Mouse (Mus musculus) lung, postnatal 10 days (tissue): ENCODE data around the gene Pcbp3.

Source experiments
- DNase-seq: peaks from one replicate; pipeline ENCODE4 v3.0.0; 2021

Gene Pcbp3

DNA sequence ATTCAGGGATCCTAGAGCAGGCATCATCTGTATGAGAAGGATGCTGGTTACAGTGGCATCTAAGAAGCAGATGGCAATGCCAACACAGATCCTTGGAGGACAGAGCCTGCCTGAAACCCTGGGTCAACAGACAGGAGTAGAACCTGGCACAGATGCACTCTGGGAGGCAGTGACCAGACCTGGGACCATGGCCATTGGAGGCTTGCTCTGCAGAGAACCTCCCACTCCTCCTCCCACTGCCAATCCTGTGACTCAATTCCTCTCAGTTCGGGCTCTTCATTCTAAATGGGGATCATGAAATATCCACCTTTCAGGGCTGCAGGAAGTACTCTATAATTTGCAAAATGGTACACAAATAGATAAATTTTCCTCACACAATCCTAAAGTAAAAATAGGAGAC is 120.5 kb downstream of the Pcbp3 start:
- DNase-seq, result no peak

DNA sequence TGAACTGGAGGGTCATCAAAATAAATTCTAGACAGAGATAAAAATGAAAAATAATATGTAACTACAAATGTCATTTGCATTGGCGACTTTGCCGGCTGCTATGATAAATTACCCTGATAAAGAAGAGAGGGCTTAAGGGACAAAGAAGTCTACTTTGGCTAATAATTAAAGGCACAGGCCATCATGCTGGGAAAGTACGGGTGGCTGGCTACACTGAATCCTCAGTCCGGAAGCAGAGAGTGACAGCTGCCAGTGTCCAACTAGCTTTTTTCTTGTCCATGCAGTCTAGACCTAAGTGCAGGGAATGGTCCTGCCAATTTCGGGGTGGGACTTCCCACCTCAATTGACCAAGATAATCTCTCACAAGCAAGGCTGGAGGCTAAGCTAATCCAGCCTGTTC is 121.1 kb downstream of the Pcbp3 start:
- DNase-seq, result no peak

DNA sequence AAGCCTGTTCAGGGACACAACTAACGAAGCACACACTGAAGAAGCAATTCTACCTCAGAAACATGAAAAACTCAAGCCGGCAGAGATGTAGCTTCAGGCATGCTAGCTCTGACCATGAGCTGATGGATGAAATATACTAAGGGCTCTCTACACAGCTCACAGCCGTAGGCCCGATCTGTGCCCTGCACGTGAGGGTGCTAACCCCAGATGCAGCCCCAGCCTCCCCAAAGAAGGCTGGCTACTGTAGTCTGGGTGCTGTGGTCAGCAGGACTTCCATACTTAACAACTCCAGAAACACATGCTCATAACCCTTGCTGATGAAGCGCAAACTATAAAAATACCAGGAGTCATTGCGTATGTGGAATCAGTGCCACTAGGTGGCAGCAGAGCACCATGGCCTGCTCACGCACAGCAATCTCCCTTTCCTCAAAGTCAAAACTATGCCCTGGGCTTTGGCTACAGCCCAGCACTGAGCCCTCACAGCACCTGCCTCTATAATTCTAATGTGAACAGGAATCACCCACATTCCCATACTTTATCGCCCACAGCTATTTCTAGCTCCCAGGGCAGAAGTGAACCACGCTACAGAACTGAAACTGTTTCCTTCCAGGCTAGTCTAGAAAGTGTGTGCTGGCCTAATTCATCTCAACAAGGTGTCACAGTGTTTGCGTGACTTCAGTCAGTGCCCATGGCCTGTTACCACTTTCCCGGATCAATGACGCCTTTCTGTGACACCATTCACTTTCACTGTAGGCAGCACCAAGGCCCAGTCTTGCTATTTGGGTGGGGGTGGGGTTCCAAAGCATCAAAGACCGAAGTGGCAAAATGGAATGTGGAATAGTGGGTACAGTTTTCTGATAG is 126.0 kb downstream of the Pcbp3 start:
- DNase-seq, result peak; percentile 86

DNA sequence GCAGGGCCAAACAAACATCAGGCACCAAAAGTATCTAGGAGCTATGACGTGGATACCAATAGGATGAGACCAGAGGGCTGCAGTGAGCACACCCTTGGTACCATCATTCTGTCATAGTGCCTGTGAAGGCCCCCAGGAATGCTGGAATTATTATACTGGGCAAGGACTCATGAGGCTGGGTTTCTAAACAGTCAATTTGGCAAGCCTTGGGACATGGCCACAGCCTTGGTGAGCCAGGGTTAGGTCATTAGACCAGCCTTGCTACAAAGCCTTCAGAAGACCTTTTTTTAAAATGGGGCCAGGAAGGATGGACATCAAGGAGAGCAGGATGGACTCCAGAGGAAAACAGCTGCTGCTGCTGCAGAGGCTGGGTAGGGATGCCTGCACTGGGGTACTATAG is 128.8 kb downstream of the Pcbp3 start:
- no peak for DNase-seq

DNA sequence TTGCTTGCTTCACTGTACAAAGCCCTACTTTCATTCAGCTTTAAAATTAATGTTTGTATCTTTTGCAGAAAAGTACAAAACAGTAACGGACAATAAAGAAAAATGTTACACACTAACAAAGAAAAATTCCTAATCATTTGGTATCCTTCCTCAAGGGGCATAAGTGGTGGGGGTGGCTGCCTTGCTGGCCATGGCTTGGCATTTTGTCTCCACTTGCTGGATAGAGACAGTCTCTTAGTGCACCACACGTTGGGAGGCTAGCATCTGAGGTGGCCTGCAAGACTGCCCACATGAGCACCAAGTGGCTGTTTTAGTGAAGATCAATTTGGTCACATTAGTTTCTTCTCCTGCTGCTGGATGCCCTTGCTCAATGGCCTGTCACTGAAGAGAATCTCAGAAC is 129.8 kb downstream of the Pcbp3 start:
- no peak for DNase-seq

DNA sequence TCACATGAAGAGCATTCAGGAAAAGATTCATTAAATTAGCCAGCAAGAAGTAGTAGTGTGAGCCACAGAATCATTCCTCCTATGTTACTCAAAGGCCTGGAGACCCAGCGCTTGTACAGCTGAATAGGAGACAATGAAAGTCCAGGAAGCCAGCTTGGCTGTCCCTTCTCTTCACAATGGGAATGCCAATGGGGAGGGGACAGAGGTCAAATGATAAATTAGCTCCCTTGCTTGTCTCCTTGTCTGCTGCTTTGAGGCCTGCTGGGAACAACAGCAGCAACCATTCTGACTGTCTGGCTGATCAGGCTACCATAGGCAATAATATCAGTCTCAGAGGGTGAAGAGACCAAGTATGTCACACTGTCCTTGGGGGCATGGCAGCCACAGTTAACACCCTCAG is 130.5 kb downstream of the Pcbp3 start:
- no peak for DNase-seq

DNA sequence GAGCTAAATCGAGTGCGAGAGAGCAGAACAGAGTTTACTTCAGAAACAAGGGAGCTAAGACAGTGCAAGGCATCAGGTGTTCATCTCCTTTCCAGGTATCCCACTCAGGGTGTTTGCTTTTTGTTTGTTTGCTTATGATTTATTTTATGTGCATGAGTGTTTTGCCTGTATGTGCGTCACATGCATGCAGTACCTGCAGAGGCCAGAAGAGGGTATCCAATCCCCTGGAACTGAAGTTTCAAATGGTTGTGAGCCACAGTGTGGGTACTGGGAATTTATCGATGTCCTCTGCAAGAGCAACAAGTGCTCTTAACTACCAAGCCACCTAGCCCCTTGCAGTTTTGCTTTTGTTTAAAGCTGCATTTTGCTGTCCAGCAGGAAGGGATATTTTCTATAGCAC is 132.8 kb downstream of the Pcbp3 start:
- DNase-seq, result no peak

DNA sequence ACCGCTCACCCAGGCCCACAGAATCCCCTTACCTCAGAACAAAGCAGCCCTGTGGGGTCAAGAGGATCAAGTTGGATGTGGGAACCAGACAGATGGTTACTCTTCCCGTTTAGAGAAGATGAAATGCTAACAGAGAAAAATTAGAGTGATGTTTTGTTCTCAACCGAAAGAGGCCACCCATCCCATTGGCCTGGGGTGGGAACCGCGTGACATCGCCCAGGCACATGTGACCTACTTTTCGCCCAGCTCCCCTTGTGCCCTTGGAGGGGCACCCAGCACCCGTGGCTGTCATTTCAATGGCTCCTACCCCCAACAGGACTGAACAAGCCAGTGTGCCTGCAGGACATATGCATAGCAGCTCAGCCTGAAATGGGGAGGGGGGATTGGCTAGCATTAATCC is 139.0 kb downstream of the Pcbp3 start:
- no peak for DNase-seq

DNA sequence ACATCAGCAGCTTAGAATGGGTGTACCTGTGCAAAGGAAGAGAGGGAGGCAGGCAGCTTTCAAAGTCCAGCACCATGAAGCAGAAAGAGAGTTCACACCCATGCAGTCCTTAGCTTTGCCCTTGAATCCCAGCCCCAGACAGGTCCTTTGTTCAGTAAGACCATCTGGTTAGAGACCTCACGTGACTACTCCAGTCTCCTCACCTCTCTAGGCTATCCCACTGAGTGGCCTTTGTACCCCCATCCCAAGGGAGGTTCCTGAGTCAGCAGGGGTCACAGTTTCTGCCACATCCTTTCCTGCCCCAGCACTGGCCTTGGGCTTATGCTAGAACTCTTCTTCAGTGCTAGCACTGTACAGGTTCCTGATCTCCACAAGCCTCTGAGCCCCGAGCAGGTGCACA is 142.4 kb downstream of the Pcbp3 start:
- DNase-seq, result no peak

DNA sequence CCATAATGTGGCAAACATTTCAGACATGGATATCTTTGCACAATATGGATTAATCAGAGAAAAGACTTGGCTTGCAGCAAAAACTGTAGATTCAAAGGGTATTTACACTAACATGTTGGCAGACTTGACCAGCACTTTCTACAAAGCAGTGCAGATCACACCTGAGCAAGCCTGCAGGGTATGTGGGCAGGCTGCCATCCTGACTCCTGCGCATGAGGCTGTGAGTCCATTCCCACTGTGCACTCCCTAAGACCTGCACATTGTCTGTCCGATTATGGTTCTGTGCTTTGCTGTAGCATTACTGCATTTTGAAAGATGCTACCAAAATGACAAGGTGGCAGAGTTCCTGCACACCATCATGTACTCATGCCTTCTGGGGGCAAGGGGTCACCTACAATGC is 143.3 kb downstream of the Pcbp3 start:
- no peak for DNase-seq

DNA sequence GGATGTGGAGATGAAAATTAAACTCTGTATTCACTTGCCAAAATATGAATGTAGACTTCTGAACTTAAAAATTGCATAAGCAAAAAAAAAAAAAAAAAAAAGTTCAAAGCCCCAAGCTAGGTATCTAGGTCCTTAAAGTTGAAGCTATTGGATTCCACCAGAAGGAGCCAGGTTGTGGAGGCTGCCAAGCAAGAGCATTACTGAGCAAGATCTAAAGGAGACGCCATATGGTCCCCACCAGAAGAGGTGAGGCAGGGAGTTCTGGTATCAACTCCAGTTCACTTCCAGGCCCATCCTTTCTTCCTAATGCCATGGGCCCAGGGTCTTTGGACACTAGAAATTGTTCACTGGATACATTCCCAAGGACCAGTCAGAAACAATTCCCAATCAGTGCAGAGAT is 144.8 kb downstream of the Pcbp3 start:
- no peak for DNase-seq

DNA sequence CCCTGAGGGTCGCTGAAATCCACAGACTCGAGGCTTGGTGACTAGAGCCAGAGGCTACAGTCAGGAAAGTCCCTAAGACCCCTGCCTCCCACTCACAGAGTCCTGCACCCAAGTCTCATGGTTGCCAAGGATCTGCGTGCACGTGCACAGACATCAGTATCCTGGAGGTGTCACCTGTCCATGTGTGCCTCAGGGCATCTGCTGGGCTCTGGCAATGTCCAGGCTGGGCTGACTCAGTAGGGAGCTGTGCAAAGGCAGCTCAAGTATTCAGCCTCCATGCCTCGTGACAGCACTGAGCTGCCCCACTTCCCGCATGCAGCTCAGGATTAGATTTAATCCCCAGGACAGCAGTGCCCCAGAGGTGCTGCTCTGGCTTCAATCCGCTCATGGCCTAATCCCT is 145.3 kb downstream of the Pcbp3 start:
- DNase-seq, result no peak

DNA sequence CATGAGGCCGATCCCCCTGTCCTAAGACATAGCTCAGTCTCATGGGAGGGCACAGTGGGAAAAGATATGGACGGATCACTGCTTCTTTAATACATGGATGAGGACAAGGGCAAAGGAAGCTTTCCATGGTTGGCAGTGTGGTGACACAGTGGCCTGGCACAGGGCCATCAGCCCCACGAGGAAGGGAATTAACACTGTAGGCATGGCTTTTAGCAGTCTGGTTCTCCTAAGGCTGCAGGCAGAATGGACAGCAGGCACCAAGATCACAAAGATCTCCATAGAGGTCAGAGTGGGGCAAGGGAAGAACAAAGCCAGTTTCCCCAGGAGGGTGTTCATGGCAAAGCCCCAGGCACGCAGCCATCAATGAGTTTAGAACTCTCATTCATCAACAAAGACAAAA is 146.2 kb downstream of the Pcbp3 start:
- no peak for DNase-seq

DNA sequence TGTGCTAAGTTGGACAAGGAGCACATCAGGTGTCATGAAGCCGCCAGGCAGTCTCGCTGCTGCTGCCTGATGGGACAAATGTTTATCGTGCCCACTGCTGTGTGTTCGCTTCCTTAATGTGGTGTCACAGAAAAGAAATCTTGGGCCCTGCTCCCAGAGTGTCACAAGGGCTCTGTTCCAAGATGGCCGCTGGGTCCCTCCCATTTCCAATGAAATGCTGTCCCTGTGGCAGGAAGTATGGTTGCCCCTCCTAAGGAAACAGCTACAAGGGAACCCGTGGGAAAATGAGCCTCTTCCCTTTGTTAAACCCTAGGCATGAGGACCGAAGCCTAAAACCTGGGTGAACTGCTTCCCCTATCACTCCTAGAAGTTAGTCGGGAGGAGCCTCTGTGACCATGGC is 146.9 kb downstream of the Pcbp3 start:
- DNase-seq, result peak; percentile 63

DNA sequence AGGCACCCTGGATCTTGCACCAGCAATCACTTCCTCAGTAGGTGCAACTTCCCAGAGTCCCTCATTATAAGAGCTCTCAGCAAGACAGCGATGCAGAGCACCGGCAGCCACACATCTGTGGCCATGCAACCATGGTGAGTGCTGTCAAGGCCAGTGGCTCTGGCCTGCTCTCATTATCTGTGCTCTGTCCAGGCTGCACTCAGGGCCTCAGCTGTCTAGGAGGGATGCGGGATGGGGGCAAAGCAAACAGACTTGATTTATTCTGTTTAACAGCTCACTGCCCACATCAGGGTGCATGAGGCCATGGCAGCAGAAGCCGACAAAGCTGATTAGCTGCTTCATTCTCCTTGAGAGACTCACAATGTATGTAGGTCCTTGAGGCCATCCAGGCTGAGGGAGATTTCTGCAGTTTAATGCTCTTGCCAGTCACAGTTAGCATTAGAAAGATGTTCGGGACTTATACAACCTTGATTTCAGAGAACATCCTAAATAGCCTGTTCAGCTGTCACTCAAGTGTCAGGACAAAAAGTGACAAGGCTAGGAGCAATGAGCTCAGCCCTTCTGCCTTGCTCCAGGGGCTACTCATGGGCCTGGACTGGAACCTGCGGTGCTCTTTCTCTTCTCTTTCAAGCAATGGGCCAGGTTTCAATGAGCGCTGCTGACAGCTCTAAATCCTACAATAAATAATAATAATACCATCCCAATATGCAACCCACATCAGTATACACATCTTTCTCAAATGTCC is 151.6 kb downstream of the Pcbp3 start:
- no peak for DNase-seq

DNA sequence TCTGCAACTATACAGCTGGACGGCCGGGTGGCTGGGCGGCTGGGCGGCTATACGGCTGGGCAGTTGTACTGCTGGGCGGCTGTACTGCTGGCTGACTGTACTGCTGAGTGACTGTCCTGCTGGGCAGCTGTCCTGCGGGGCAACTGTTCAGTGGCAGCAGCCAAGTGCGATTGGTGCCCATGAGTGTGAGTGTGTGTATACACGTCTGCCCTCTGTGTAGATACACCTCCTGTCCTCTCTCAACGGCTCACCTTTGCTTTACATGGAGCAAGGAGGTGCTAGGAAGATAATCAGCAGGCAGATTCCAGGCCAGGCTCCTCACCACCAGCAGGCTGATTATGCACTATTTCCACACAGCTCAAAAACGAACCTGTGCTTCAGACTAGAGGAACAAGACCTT is 152.2 kb downstream of the Pcbp3 start:
- DNase-seq, result no peak

DNA sequence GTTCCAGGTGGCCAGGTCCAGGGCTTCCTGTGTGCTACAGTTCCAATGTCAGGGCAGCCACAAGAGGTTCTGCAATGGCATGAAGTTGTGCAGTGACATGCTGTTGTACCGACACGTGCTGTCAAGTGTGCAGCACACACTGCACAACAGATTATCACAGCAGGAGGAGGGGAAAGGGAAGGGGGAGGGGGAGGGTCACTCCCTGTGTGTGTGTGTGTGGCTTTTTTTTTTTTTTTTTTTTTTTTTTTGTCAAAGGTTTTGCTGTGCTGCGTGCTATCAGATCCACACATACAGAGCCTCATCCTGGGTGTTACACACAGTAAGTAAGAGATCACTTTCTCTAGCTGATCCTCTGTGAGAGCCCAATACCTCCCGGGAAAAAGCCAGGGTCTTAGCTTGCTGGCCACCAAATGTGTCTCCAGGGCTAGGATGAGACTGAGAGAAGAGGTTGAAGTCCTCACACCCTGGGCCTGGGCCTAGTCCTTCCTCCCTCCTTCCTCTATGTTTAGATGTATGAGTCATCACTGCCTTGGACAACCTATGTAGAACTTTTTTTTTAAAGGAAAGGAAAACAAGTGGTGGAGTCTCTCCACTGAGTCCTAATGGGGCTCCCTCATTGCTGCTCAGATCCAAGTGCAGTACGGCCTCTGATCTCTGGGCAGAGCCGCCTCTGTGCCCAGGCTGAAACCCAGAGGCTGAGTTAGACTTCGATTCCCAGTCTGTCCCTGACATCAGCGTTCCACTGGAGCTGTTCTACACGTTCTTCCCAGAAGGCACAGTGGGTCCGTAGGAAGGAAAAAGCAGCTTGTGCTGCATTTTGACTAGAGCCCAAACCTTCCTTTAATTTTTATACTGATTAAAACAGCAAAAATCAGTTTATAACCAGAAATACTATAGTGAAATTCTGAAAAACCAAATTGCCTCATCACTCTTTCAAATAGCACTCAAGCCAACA is 153.0 kb downstream of the Pcbp3 start:
- DNase-seq, result no peak

DNA sequence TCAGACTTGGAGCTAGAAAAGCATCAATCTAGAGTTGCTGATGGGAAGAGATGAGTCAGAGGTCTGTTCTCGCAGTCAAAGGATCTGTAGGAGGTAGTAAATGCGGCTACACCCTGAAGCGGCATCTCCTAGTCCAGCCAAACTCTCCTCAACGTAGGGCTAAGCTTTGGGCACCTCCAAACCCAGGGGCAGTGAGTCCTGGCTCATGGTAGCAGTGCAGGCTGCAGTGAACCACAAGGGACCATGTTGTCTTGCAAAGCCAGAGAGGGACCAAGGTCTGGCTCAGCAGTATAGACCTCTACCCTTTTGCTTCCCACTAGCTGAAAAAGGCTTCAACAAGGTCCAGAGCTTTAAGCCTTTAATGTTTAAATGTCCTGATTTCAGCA is 159.2 kb downstream of the Pcbp3 start:
- DNase-seq, result no peak

DNA sequence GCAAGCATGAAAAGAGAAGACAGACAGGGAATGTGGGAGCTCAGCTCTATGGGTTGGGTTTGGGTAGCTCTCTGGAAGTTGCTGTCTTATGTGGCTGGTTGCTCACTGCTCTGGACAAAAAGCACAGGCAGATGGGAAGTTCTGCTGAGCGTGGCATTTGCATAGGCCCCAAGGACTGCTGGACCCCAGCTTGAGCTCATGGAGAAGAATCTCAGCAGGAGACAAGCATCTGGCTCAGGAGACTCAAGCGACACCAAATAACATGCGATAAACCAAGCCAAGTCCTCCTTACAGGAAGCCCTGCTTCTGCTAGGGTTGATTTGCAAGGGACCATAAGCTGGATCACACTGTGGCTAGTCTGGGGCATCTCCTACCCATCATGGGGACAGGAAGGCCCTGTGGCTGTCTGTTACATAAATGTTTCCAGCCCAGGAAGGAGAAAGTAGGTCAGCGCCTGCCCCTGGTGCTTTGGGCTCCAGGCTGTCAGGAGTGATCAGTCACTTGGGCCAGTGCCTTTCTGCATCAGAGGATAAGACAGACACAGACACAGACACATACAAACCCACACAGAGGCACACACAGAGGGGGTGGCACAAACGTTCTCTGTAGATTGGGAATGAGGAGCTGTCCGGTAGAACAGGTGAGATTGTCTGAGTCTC is 159.7 kb downstream of the Pcbp3 start:
- DNase-seq, result peak; percentile 58

DNA sequence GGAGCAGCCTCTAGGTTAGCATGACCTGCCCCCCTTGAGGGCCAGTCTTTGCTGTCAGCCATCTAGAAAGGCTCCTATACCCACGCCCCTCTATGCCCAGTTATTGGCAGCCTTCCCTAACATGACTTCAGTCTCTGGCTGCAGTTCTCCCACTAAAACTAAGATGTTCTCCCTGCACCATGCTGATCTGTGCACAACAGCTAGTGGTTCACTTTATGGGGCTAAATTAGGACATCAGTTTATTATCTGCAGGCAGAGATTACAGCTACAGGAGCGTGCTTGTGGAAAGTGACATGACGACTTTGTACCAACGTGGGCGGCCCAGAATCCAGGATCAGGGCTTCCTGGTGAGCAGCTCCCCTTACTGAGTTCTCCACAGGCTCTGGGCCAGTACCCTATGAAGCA is 160.4 kb downstream of the Pcbp3 start:
- peak; percentile 28 for DNase-seq

DNA sequence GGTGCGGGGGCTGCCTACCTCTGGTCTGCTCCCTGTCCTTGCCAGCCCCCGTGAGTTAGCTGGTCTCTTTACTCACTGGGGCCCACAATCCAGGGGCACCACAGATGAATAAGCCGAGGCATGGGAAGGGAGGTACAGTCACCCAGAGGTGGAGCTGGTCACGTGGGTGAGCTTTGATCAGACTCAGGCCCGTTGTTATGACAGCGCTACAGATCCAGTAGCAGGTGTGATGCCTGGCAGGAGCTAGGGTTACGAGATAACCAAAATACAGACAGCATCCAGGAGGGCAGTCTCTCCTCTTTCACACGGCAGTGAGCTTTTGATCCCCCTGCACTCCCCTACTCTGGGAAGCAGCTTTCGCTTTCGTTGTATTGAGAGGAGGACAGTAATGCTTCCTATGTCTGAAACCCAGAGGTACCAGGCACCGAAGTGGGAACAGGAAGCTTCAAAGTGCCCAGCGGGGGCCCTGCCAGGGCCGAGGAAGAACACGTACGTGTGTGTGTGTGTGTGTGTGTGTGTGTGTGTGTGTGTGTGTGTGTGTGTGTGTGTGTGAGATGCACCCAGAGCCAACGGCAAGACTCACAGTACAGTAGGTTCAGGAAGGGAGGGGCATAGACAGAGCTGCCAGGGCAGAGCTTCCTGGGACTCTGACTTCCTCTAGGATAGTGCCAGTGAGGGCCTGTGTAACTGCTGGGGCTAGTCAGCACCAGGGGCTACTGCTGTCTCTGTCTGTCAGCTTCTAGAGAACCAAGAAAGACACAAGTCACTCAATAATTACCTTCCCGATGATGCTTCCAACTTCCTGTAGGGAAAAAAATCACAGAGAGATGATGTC is 162.7 kb downstream of the Pcbp3 start:
- peak; percentile 35 for DNase-seq

DNA sequence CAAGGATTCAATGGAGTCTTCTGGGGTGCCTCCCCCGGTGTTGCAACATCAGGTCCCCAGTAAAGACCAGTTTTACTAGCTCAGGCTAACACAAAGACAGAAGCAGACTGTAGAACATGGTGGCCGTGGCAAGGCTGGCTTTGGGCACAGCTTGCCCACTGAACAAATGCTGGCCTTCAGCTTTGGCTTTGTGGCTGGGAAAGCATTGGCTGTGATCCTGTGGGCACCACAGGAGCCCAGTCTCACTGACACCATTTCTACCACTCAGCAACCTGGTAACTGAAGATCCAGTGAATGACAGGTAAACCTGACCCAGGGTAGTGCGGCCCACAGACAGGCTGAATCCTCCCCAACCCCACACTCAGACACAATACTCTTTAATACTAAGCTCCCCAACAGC is 167.6 kb downstream of the Pcbp3 start:
- no peak for DNase-seq
